Mouse (Mus musculus) naive thymus-derived CD4-positive, alpha-beta T cell, adult 2 months (primary cell): ENCODE results near the gene Zmym3.

Experiments
- DNase-seq: peaks from one replicate; pipeline ENCODE4 v3.0.0-alpha.2; 2011; ENCODE audit warnings: low read depth

Zmym3 gene

GRCm38 (mm10) chrX:101376190-101376968 is 44.3 kb downstream of the Zmym3 start, which contains the start of gene Gjb1:
TSS of gene Gjb1 (plus strand) at chrX:101376378.
- DNase-seq = no peak

GRCm38 (mm10) chrX:101372946-101373345 is 47.7 kb downstream of the Zmym3 start:
- no peak for DNase-seq

DNA sequence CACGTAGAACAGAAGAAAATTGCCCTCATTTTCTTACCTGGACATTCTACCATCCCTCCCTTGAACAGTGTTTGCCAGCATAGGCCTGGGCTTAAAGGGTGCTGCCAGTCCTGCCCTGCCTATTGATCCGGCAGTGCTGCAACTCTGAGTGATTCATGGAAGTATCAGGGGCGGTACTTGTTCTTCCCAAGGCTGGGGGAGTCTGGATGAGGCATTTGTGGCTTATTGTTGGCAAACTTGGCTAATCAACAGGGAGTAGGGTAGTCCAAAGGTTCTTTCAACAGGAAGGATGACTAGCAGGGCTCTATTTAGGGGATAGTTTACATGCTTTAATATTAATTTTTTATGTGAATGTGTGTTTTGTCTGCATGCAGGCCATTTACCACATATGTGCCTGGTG is 50.1 kb downstream of the Zmym3 start:
- no peak for DNase-seq

- DNase-seq = no peak
Measured at GRCm38 (mm10) chrX:101369001-101369400, 51.6 kb downstream of the Zmym3 start.

GRCm38 (mm10) chrX:101358902-101359301 is 61.7 kb downstream of the Zmym3 start:
- peak; percentile 19 for DNase-seq
